Mouse (Mus musculus): ENCODE results near the gene Gm49711. TPM values are rescaled to one million over a fixed set of nuclear protein-coding genes. Genes with fewer than 3 reads are reported as not detected.
"Not testable (repeated sequence)": the region's sequence is repeated elsewhere in the genome, so short reads cannot be mapped to it uniquely, and the experiment has no call there.

The Gm49711 gene
- total RNA-seq, 2 experiments from 2014 or later, result not detected

GRCm38 (mm10) chr16:92060213-92060612 is 2.1 kb downstream of the Gm49711 start:
- ATAC-seq (replicated peaks; ENCODE audit: low FRiP score, poor library complexity, severe bottlenecking), result no peak

DNA sequence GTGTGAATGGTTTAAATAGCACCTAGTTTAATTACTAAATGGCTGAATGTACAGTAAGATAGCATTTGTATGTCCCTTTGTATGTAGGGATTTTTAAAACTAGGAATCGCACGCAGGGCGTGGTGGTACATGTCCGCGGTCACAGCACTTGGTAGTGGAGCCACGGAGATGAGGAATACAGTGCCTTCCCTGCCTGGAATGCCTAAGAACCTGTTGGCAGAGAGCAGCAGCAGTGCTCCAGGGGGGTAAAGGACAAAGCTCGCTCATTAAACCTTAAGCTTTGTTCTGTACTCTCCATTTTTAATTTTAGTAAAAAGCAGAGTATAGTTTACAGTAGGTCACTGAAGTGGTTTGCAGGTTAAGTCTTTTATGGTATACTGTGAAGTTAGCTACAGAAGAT is 3.5 kb downstream of the Gm49711 start:
- ATAC-seq (replicated peaks; ENCODE audit: low FRiP score, poor library complexity, severe bottlenecking), result no peak

DNA sequence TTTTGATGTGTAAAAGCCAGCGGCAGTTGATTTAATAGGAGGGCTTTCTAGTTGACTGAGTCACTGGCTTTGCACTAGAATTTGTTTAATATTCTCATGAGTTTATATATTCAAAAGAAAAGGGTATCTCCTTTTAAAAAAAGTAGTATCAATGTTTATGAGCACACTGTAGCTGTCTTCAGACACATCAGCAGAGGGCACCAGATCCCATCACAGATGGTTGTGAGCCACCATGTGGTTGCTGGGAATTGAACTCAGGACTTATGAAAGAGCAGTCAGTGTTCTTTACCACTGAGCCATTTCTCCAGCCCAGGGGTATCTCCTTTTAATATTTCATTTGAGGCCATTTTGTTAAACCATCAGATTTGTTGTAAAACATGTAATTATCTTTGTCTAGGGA is 4.7 kb downstream of the Gm49711 start:
- ATAC-seq (replicated peaks; ENCODE audit: low FRiP score, poor library complexity, severe bottlenecking), result no peak

- ATAC-seq (replicated peaks; ENCODE audit: low FRiP score, poor library complexity, severe bottlenecking), result no peak
These were observed 6.7 kb downstream of the Gm49711 start for GRCm38 (mm10) chr16:92064801-92065200.

GRCm38 (mm10) chr16:92070338-92070737 is 12.2 kb downstream of the Gm49711 start:
- no peak for ATAC-seq (replicated peaks; ENCODE audit: low FRiP score, poor library complexity, severe bottlenecking)

GRCm38 (mm10) chr16:92076797-92077196 is 18.7 kb downstream of the Gm49711 start:
- no peak for ATAC-seq (replicated peaks; ENCODE audit: low FRiP score, poor library complexity, severe bottlenecking)

- no peak for ATAC-seq (replicated peaks; ENCODE audit: low FRiP score, poor library complexity, severe bottlenecking)
These were observed 25.8 kb downstream of the Gm49711 start for GRCm38 (mm10) chr16:92083771-92084453.

DNA sequence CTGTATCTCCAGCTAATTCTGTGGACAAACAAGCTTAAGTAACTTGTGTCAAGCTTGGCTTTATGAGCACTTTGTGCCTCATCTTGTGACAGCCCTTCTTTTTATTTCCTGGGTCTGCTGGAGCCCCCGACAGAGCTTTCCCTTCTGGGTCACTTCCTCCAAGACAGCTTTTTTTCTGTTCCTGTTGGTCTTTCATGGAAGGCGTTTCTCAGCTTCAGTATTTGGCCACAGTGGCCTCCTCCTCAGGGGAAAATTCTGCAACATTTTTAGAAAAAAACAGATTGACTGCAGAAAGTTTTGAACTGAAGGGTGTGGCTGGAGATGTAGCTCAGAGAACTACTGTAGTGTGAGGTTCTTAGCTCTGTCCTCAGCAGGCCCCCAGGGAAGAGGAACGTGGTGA is 31.1 kb downstream of the Gm49711 start:
- no peak for ATAC-seq (replicated peaks; ENCODE audit: low FRiP score, poor library complexity, severe bottlenecking)

DNA sequence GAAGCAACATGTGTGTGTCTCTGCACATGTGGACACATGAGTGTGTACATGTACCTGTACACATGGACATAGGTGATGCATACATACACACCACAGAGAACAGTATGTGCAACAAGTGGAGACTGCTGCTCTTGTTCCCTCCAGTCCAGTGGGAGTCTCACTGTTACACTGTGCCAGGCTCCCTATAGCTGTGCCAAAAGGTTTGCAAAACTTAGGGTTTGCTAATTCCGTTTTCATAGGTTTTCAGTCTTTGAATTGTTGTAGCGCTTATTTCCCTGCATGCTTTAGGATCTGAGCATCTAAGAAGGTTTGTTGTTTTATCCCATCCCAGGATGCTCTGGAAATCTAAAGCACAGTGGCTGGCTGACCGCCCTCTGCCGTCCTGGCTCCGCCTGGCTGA is 33.8 kb downstream of the Gm49711 start:
- no peak for ATAC-seq (replicated peaks; ENCODE audit: low FRiP score, poor library complexity, severe bottlenecking)

DNA sequence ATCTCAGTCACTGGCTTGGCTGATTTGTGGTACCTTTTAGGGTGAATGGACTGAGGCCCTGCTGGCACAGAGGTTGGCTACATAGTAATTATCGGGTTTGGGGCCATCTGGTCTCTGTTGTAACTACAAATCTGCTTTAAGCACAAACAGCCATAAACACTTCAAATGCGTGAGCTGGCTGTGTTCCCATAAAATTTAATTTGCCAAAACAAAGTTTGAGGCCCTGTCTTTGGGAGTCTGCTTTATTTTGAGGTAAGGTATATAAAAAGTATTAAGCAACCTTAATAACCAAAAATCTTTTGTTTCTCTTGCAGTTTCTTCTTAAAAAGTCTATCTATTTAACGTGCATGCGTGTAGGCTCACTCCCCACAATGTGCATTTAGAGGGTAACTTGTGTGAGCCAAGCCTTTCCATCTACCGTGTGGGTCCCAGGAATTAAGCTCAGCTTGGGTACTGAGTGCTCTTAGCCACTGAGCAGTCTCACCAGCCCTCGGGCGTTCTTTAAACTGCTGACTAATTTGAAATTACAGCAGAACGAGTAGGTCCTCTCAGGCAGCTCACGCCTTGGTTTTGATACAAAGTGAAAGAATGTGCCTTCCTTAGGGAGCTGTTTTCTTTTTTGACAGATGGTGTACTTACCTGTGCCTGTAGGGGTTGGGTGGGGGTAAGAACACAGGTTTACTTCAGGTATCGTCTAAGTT is 40.4 kb downstream of the Gm49711 start:
- ATAC-seq (replicated peaks; ENCODE audit: low FRiP score, poor library complexity, severe bottlenecking), result no peak

DNA sequence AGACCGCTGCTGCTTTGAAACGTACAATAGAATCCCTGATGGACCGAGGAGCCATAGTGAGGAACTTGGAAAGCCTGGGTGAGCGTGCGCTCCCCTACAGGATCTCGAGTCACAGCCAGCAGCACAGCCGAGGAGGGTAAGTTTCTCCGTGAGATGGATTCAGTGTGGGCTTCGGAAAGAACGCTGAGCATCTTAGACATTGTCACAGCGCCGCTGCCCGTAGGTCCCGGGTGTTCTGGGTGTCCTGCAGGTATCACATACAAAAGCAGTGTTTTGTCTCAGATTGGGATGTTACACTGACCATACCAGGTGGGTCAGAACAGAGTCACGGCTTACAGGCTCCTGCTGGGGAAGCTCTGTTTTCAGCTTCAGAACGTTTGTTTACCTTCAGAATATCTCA is 41.5 kb downstream of the Gm49711 start:
- ATAC-seq (replicated peaks; ENCODE audit: low FRiP score, poor library complexity, severe bottlenecking), result no peak

GRCm38 (mm10) chr16:92100111-92100510 is 42.0 kb downstream of the Gm49711 start:
- no peak for ATAC-seq (replicated peaks; ENCODE audit: low FRiP score, poor library complexity, severe bottlenecking)

- no peak for ATAC-seq (replicated peaks; ENCODE audit: low FRiP score, poor library complexity, severe bottlenecking)
These were observed 44.0 kb downstream of the Gm49711 start for GRCm38 (mm10) chr16:92102115-92102514.

GRCm38 (mm10) chr16:92102931-92103330 is 44.8 kb downstream of the Gm49711 start:
- ATAC-seq (replicated peaks; ENCODE audit: low FRiP score, poor library complexity, severe bottlenecking), result not testable (repeated sequence)

DNA sequence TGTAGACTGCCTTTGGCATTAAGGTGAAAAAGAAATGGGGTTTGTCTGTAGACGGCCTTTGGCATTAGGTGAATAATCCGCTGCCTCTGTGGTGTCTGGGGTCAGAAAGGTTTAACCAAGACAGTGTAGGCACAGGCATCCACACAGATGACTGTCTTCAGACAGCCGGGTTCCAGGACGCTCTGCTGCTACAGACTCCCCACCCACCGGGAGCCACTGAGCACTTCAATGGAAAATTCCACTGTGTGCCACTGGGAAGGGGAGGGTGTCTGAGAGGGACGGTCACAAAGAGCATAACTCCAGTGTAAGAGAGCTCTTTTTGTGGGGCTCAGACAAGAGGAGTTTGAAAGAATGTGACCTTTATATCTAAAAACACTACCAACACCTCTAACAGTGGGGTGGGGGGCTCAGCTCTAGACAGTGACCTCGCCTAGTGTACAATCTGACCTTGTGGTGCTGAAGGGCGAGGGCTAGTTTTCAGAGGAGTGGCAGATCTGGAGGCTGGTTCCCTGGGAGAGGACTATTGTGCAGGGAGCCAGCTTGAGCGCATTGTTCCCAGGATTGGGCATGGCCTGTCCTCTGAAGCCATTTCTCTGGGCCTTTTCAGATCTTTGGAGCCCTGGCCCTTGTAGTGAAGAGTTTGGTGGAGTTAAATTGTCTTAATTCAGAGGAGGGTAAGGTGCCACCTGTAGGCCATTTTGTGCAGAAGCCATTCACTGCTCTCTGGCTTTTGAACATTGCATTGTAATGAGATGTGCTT is 45.6 kb downstream of the Gm49711 start:
- ATAC-seq (replicated peaks; ENCODE audit: low FRiP score, poor library complexity, severe bottlenecking), result no peak

DNA sequence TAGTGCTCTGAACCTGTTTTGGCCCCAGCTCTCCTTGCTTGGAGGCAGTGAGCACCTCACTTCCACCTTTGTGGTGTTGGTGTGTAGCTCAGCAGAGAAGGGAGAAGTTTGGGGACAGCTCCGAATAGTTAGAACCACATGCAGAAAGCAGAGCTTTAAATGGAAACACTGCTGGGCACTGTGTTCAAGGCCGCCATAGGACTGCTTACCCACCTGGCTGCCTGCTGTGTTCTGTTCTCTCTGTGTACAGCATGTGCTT is 46.1 kb downstream of the Gm49711 start:
- ATAC-seq (replicated peaks; ENCODE audit: low FRiP score, poor library complexity, severe bottlenecking), result no peak

GRCm38 (mm10) chr16:92104951-92105350 is 46.8 kb downstream of the Gm49711 start:
- no peak for ATAC-seq (replicated peaks; ENCODE audit: low FRiP score, poor library complexity, severe bottlenecking)

GRCm38 (mm10) chr16:92105631-92106030 is 47.5 kb downstream of the Gm49711 start:
- ATAC-seq (replicated peaks; ENCODE audit: low FRiP score, poor library complexity, severe bottlenecking), result no peak

DNA sequence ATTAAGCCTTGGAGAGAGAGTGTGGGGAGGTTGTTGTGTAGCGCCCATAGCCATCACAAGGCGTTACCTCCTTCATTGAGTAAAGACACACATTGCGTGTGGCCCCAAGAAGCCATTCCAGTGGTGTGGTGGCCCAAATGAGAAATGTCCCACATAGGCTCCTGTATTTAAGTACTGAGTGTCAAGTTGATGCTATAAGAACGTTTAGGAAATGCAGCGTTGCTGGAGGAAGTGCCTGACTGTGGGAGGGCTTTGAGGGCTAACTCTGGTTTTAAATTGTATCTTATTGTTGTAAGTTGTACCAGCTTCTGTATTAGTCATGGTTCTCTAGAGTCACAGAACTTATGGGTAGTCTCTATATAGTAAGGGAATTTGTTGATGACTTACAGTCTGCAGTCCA is 49.2 kb downstream of the Gm49711 start:
- no peak for ATAC-seq (replicated peaks; ENCODE audit: low FRiP score, poor library complexity, severe bottlenecking)

DNA sequence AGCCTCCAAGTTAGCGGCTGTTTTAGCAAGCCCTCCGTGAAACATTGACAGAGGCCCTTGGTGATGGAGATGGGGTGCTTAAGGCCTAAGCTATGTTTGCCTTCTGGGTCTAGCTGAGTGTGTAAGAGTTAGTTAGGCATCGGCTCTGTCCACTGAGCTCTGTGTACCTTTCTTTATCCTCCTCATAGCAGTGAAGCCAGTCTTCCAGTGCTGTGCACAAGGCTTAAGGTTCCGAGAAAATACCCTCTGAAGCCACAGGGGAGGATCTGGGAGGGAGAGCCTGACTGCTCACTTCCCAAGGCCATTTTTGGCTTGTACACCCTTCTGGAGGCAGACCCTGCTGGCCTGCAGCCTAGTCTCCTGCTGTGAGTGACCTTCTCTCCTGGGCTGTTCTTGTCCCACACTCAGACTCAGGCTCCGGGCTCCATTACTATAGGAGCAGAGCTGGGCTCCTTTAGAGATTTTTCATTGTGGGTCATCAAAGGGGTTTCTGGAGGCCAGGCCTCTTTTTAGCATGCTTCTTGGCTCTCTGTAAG is 56.7 kb downstream of the Gm49711 start:
- ATAC-seq (replicated peaks; ENCODE audit: low FRiP score, poor library complexity, severe bottlenecking), result no peak
